Mouse (Mus musculus): Measurements from ENCODE around the gene Alk.

GRCm38 (mm10) chr17:72230891-72231290 is 373.5 kb downstream of the Alk start:
- TF ChIP-seq CTCF (IDR thresholded peaks at IDR 0.05; ENCODE audit: low read depth) (no peak), EP300 (IDR thresholded peaks at IDR 0.05; ENCODE audit: low read depth) (no peak)

Data from liver, embryonic 14.5 days (tissue).